Mouse (Mus musculus): ENCODE data around the gene Ptpn7. TPM values are rescaled to one million over a fixed set of nuclear protein-coding genes. Genes with fewer than 3 reads are reported as not detected.

The Ptpn7 gene
- polyA plus RNA-seq, 1 experiment from 2014 or later: 1.7 TPM

DNA sequence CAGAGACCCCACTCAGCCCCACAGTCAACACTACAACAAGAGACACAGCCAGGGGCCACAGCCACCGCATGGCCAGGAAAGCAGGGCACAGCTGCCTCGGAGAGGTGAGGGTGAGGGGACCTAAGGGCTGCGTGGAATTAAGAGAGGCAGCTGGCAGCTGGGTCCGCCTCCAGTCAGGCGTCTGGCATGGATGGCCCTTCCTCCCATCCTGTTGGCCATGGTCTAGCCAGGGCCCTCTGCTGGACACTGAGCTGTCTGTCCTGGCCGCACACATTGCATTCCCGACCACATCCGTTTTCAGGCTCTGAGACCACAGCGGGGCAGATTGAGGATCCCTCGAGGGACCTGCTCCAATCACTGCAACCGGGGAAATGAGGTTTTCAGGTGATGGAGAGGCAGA, 34.9 kb downstream of the Ptpn7 start, which contains the start of gene Gpr37l1:
Gene Gpr37l1 (minus strand): TSS at position 247 of the 400 bp plus-strand sequence.
- Histone ChIP-seq H3K4me3 (no peak within 1 kb of the TSS), H3K27ac (no peak within 1 kb of the TSS), H3K27me3 (ENCODE audit: insufficient read depth, poor library complexity, severe bottlenecking) (no peaks in the 10 kb centered on the region), H3K36me3 (no peaks in the 10 kb centered on the region), H3K9me3 (no peaks in the 10 kb centered on the region), H3K4me1 (replicated peaks) (peaks cover 7% of the 10 kb centered on the region)
- 75% methylated on average over 11 of the region's 11 CpGs for WGBS
- no peak for DNase-seq (ENCODE audit: low spot score)

- Histone ChIP-seq H3K27ac (no peak overlapping the region), H3K4me1 (replicated peaks) (no peaks in the 10 kb centered on the region), H3K4me3 (no peak overlapping the region), H3K36me3 (no peaks in the 10 kb centered on the region), H3K27me3 (ENCODE audit: insufficient read depth, poor library complexity, severe bottlenecking) (no peaks in the 10 kb centered on the region), H3K9me3 (no peaks in the 10 kb centered on the region)
- 88% methylated on average over 10 of the region's 10 CpGs for WGBS
- DNase-seq (ENCODE audit: low spot score): no peak
These were observed 36.1 kb downstream of the Ptpn7 start for GRCm38 (mm10) chr1:135168453-135169200.

GRCm38 (mm10) chr1:135169556-135170224, 37.2 kb downstream of the Ptpn7 start:
- Histone ChIP-seq H3K27ac (no peak overlapping the region), H3K4me3 (no peak overlapping the region), H3K27me3 (ENCODE audit: insufficient read depth, poor library complexity, severe bottlenecking) (no peaks in the 10 kb centered on the region), H3K4me1 (replicated peaks) (no peaks in the 10 kb centered on the region), H3K9me3 (no peaks in the 10 kb centered on the region), H3K36me3 (no peaks in the 10 kb centered on the region)
- WGBS: 60% methylated on average over 12 of the region's 12 CpGs
- DNase-seq (ENCODE audit: low spot score): no peak

- DNase-seq (ENCODE audit: low spot score): no peak
- Histone ChIP-seq H3K9me3 (no peaks in the 10 kb centered on the region), H3K27ac (no peak overlapping the region), H3K4me1 (replicated peaks) (no peaks in the 10 kb centered on the region), H3K36me3 (no peaks in the 10 kb centered on the region), H3K27me3 (ENCODE audit: insufficient read depth, poor library complexity, severe bottlenecking) (no peaks in the 10 kb centered on the region), H3K4me3 (no peak overlapping the region)
- whole genome bisulfite sequencing: 81% methylated on average over 10 of the region's 10 CpGs
These were observed 37.8 kb downstream of the Ptpn7 start for GRCm38 (mm10) chr1:135170299-135170698.

GRCm38 (mm10) chr1:135171202-135171601, 38.7 kb downstream of the Ptpn7 start:
- no peak for DNase-seq (ENCODE audit: low spot score)
- H3K4me1 ChIP-seq (replicated peaks): no peaks in the 10 kb centered on the region
- H3K4me3 ChIP-seq: no peak overlapping the region
- no peaks in the 10 kb centered on the region for H3K36me3 ChIP-seq
- H3K27me3 ChIP-seq (ENCODE audit: insufficient read depth, poor library complexity, severe bottlenecking): no peaks in the 10 kb centered on the region
- no peaks in the 10 kb centered on the region for H3K9me3 ChIP-seq
- 82% methylated on average over 7 of the region's 7 CpGs for WGBS
- no peak overlapping the region for H3K27ac ChIP-seq

DNA sequence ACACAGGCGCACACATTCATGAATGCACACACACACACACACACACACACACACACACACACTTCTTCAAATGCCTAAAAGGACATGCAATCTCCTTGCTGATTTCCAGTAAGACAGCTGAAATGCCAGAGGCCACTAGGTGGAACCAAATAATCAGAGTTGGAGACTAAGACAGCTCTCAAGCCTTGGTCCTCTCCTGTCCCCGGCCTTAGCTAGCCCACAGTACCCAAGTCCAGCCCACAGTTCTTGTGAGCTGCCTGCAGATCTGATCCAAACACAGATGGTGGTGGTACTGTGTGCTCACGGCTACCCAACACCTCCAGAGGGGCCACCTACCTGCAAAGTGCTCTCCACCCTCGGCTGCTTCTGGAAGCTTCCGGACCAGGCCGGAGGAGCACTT, 39.5 kb downstream of the Ptpn7 start:
- Histone ChIP-seq H3K27me3 (ENCODE audit: insufficient read depth, poor library complexity, severe bottlenecking) (no peaks in the 10 kb centered on the region), H3K9me3 (no peaks in the 10 kb centered on the region), H3K4me1 (replicated peaks) (no peaks in the 10 kb centered on the region), H3K27ac (no peak overlapping the region), H3K4me3 (no peak overlapping the region), H3K36me3 (no peaks in the 10 kb centered on the region)
- DNase-seq (ENCODE audit: low spot score): peak; percentile 60
- 59% methylated on average over 6 of the region's 6 CpGs for WGBS

- DNase-seq (ENCODE audit: low spot score): no peak
- WGBS: 92% methylated on average over 6 of the region's 6 CpGs
- Histone ChIP-seq H3K4me3 (no peak overlapping the region), H3K4me1 (replicated peaks) (no peaks in the 10 kb centered on the region), H3K9me3 (no peaks in the 10 kb centered on the region), H3K36me3 (no peaks in the 10 kb centered on the region), H3K27ac (no peak overlapping the region), H3K27me3 (ENCODE audit: insufficient read depth, poor library complexity, severe bottlenecking) (no peaks in the 10 kb centered on the region)
These were observed 40.8 kb downstream of the Ptpn7 start for GRCm38 (mm10) chr1:135173311-135173710.

DNA sequence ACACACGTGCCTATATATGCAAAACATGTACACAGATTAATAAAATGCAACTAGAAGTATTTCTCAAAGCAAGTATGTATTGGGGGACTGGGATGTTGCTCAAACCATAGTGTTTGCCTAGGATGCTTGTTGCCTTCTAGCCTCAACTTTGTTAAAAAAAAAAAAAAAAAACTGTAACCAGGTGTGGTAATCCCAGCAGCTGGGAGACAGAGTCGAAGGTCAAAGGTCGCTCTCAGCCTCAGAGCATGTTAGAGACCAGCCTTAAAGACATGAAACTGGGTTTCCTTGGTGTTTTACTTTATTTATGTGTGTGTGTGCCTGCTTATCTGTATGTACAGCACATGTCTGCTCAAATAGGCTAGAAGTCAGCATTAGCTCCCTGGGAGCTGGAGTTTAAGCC, 42.7 kb downstream of the Ptpn7 start:
- 81% methylated on average over 3 of the region's 3 CpGs for WGBS
- Histone ChIP-seq H3K27ac (no peak overlapping the region), H3K4me1 (replicated peaks) (no peaks in the 10 kb centered on the region), H3K4me3 (no peak overlapping the region), H3K36me3 (no peaks in the 10 kb centered on the region), H3K27me3 (ENCODE audit: insufficient read depth, poor library complexity, severe bottlenecking) (no peaks in the 10 kb centered on the region), H3K9me3 (no peaks in the 10 kb centered on the region)
- DNase-seq (ENCODE audit: low spot score): no peak

DNA sequence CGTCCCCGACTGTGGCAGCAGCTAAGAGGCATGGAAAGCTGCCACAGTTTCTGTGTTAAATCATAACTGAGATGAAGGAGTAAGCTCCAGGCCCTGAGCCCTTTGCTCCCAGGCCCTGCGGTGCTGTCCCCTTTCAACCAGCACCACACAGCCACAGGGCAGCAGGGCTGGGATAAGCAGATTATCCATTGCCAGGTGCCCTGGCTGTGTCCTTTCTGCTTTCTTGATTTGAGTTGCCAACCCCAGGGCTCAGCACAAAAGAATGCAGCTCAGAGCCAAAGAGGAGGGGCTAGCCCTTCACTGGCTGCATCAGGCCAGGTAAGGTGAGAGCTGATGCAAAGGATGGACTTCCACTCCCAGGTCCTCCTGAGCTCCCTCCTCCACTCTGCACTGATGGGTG, 45.2 kb downstream of the Ptpn7 start:
- no peak for DNase-seq (ENCODE audit: low spot score)
- no peak overlapping the region for H3K27ac ChIP-seq
- whole genome bisulfite sequencing: 93% methylated on average over 3 of the region's 3 CpGs
- H3K4me3 ChIP-seq: no peak overlapping the region
- 0 out of 2 replicates have a peak, but pooled peaks cover 3% of the 10 kb centered on the region for H3K4me1 ChIP-seq (replicated peaks)
- H3K27me3 ChIP-seq (ENCODE audit: insufficient read depth, poor library complexity, severe bottlenecking): no peaks in the 10 kb centered on the region
- no peaks in the 10 kb centered on the region for H3K36me3 ChIP-seq
- H3K9me3 ChIP-seq: no peaks in the 10 kb centered on the region

DNA sequence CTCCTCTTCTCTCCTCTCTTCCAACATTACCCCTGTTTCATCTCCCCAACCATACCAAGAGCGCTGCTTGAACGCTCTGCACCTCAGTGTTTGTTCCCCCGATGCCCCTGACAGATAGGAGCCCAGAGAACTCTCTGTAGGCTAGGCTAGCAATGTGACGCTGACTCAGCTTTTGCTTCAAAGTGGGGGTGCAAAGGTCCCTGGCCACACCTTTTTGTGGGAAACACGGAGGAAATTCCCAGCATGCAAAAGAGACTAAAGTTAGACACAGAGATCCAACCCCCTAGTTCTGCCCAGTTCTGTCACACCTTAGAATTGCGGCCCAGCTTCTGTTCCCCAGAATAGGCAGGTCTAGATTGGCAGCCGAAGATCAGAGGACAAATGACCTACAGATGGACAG, 46.4 kb downstream of the Ptpn7 start:
- WGBS: 88% methylated on average over 7 of the region's 7 CpGs
- Histone ChIP-seq H3K36me3 (no peaks in the 10 kb centered on the region), H3K27me3 (ENCODE audit: insufficient read depth, poor library complexity, severe bottlenecking) (no peaks in the 10 kb centered on the region), H3K4me1 (replicated peaks) (0 out of 2 replicates have a peak, but pooled peaks cover 8% of the 10 kb centered on the region), H3K9me3 (no peaks in the 10 kb centered on the region), H3K27ac (no peak overlapping the region), H3K4me3 (no peak overlapping the region)
- no peak for DNase-seq (ENCODE audit: low spot score)

DNA sequence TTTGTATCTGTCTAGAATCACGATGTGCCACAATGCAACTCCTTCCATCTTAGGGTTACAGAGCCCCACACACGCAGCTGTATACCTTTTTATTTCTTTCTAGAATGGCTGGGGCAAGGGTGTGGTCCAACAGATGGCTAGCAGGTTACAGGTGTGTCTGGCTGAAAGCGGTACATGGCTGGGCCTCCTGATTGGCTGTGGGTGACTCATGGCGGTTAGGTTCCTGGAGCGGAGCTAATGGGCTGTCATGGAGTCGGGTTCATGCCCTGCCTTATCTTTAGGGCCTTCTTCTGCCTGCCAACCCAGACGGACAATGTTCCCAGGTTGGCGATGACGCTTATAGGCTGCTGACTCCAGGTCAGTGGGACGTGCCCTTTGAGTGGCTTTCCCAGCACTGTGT, 48.3 kb downstream of the Ptpn7 start:
- Histone ChIP-seq H3K27me3 (ENCODE audit: insufficient read depth, poor library complexity, severe bottlenecking) (peaks cover 7% of the 10 kb centered on the region; the same call in 1 of the 2 replicates), H3K4me3 (no peak overlapping the region), H3K4me1 (replicated peaks) (0 out of 2 replicates have a peak, but pooled peaks cover 8% of the 10 kb centered on the region), H3K9me3 (no peaks in the 10 kb centered on the region), H3K36me3 (no peaks in the 10 kb centered on the region), H3K27ac (no peak overlapping the region)
- 86% methylated on average over 10 of the region's 10 CpGs for WGBS
- no peak for DNase-seq (ENCODE audit: low spot score)

GRCm38 (mm10) chr1:135181275-135181674, 48.8 kb downstream of the Ptpn7 start:
- peaks cover 11% of the 10 kb centered on the region; the same call in 1 of the 2 replicates for H3K27me3 ChIP-seq (ENCODE audit: insufficient read depth, poor library complexity, severe bottlenecking)
- no peaks in the 10 kb centered on the region for H3K9me3 ChIP-seq
- H3K27ac ChIP-seq: no peak overlapping the region
- no peaks in the 10 kb centered on the region for H3K36me3 ChIP-seq
- WGBS: 79% methylated on average over 4 of the region's 4 CpGs
- peaks cover 8% of the 10 kb centered on the region; the same call in 1 of the 2 replicates for H3K4me1 ChIP-seq (replicated peaks)
- no peak for DNase-seq (ENCODE audit: low spot score)
- no peak overlapping the region for H3K4me3 ChIP-seq

- Histone ChIP-seq H3K9me3 (no peaks in the 10 kb centered on the region), H3K4me3 (no peak overlapping the region), H3K36me3 (no peaks in the 10 kb centered on the region), H3K27ac (no peak overlapping the region), H3K27me3 (ENCODE audit: insufficient read depth, poor library complexity, severe bottlenecking) (peaks cover 17% of the 10 kb centered on the region), H3K4me1 (replicated peaks) (peaks cover 14% of the 10 kb centered on the region)
- WGBS: 90% methylated on average over 8 of the region's 8 CpGs
- no peak for DNase-seq (ENCODE audit: low spot score)
These were observed 49.6 kb downstream of the Ptpn7 start for GRCm38 (mm10) chr1:135181880-135182623.

Data from hindbrain, embryonic 10.5 days (tissue).